In genomic region chr8:122550234-122550994, GRCm38 (mm10) we compare ENCODE assay signal across 8 mouse cellular contexts. TPM values are rescaled to one million over a fixed set of nuclear protein-coding genes. Genes with fewer than 3 reads are reported as not detected.
A peak's percentile ranks its signal among the peaks of the same experiment; 100 is the strongest.
DNase-seq lines count a peak whose midpoint lies in the region; ATAC-seq lines count a peak whose summit lies in the region.

No protein-coding gene starts in this region.

- 2% methylated on average over 52 of the region's 52 CpGs for WGBS in heart, embryonic 10.5 days
- 4% methylated on average over 52 of the region's 52 CpGs for WGBS in kidney, embryonic 15.5 days

- H3K9me3 ChIP-seq in heart, embryonic 10.5 days: no peaks in the 10 kb centered on the region
- H3K9me3 ChIP-seq in kidney, embryonic 15.5 days (replicated peaks): no peaks in the 10 kb centered on the region

- peak overlapping the region; percentile 85 for H3K4me3 ChIP-seq in brown adipose tissue, adult 24 weeks (ENCODE audit: insufficient read depth, low read depth, low read length)
- peak overlapping the region; percentile 88 for H3K4me3 ChIP-seq in heart, embryonic 10.5 days
- peak overlapping the region; percentile 64 for H3K4me3 ChIP-seq in kidney, embryonic 15.5 days (replicated peaks)

- H3K9ac ChIP-seq in kidney, embryonic 15.5 days: peak overlapping the region; percentile 69

- no peaks in the 10 kb centered on the region for H3K27me3 ChIP-seq in heart, embryonic 10.5 days (ENCODE audit: insufficient read depth, poor library complexity, severe bottlenecking)
- H3K27me3 ChIP-seq in kidney, embryonic 15.5 days: no peaks in the 10 kb centered on the region

- peaks cover 29% of the 10 kb centered on the region for H3K4me1 ChIP-seq in brown adipose tissue, adult 24 weeks (ENCODE audit: control insufficient read depth, insufficient read depth, insufficient read length, low read length)
- H3K4me1 ChIP-seq in heart, embryonic 10.5 days: peaks cover 66% of the 10 kb centered on the region
- H3K4me1 ChIP-seq in kidney, embryonic 15.5 days: peaks cover 60% of the 10 kb centered on the region

- H3K4me2 ChIP-seq in kidney, embryonic 15.5 days: peak overlapping the region; percentile 84

- no peaks in the 10 kb centered on the region; the same call in 1 of the 2 replicates for H3K36me3 ChIP-seq in heart, embryonic 10.5 days
- H3K36me3 ChIP-seq in kidney, embryonic 15.5 days: no peaks in the 10 kb centered on the region

- peak; percentile 53 for DNase-seq in ovary, postnatal 14 days (ENCODE audit: low spot score)
- no peak for DNase-seq in ovary, postnatal 10 days (ENCODE audit: low spot score)
- DNase-seq in heart, embryonic 10.5 days (ENCODE audit: low spot score): peak; percentile 77
- DNase-seq in lung, postnatal 4 days: peak; percentile 76 to 83
- DNase-seq in testis, postnatal 10 days (ENCODE audit: low spot score): peak; percentile 79
- DNase-seq in right cerebral cortex, postnatal 25 days: no peak

- ATAC-seq in kidney, embryonic 15.5 days (replicated peaks; ENCODE audit: low FRiP score): peak; percentile 38

- H3K27ac ChIP-seq in brown adipose tissue, adult 24 weeks (replicated peaks; ENCODE audit: low read depth, low read length): peak overlapping the region; percentile 83
- peak overlapping the region; percentile 98 for H3K27ac ChIP-seq in heart, embryonic 10.5 days
- peak overlapping the region; percentile 89 for H3K27ac ChIP-seq in kidney, embryonic 15.5 days

RNA-seq across cellular contexts. Expression of gene Piezo1, which starts 0.7 kb away (rescaled TPM):
- 14.7 and 20.4 TPM in 2 replicates for polyA plus RNA-seq in brown adipose tissue, adult 24 weeks (2012; ENCODE audit: insufficient read depth, insufficient read length, missing spikeins)
- 23.7 and 29.3 TPM in 2 replicates for polyA plus RNA-seq in heart, embryonic 10.5 days (2016; fragmentation: Nextera tagmentation; extraction: Ambion mirVana)
- 13.2 and 17.8 TPM in 2 replicates for polyA plus RNA-seq in kidney, embryonic 15.5 days (2015; fragmentation: Nextera tagmentation; extraction: Ambion mirVana)

RNA-seq across cellular contexts. Expression of gene Cdt1, which starts 17.4 kb away (rescaled TPM):
- 0.48 and 0.58 TPM in 2 replicates for polyA plus RNA-seq in brown adipose tissue, adult 24 weeks (2012; ENCODE audit: insufficient read depth, insufficient read length, missing spikeins)
- 47.6 TPM in 2 replicates for polyA plus RNA-seq in heart, embryonic 10.5 days (2016; fragmentation: Nextera tagmentation; extraction: Ambion mirVana)
- 40.8 and 50.4 TPM in 2 replicates for polyA plus RNA-seq in kidney, embryonic 15.5 days (2015; fragmentation: Nextera tagmentation; extraction: Ambion mirVana)

RNA-seq across cellular contexts. Expression of gene Aprt, which starts 26.3 kb away (rescaled TPM):
- polyA plus RNA-seq in brown adipose tissue, adult 24 weeks (2012; ENCODE audit: insufficient read depth, insufficient read length, missing spikeins): 17.3 and 19.4 TPM in 2 replicates
- polyA plus RNA-seq in heart, embryonic 10.5 days (2016; fragmentation: Nextera tagmentation; extraction: Ambion mirVana): 318 and 361 TPM in 2 replicates
- polyA plus RNA-seq in kidney, embryonic 15.5 days (2015; fragmentation: Nextera tagmentation; extraction: Ambion mirVana): 333 and 353 TPM in 2 replicates

Comparison
In these comparisons a context has a peak if more than half of its experiments do, and no peak if none do; other contexts are left out.
1. DNase-seq: peak in ovary, postnatal 14 days (single experiment), heart, embryonic 10.5 days (single experiment), lung, postnatal 4 days (2 of 2) and testis, postnatal 10 days (single experiment); none in ovary, postnatal 10 days (single experiment) and right cerebral cortex, postnatal 25 days (single experiment).
2. RNA of gene Cdt1, which starts 17.4 kb away (polyA plus RNA-seq): 40.8 to 50.4 TPM in kidney, embryonic 15.5 days and 47.6 TPM in heart, embryonic 10.5 days; 0.48 to 0.58 TPM in brown adipose tissue, adult 24 weeks; every median in the first group is over 10 times any median in the second.
3. RNA of gene Aprt, which starts 26.3 kb away (polyA plus RNA-seq): 318 to 361 TPM in heart, embryonic 10.5 days and 333 to 353 TPM in kidney, embryonic 15.5 days; 17.3 to 19.4 TPM in brown adipose tissue, adult 24 weeks; every median in the first group is over 10 times any median in the second.
4. Peak in every context shown above with its lines, with median percentiles within 50 percentile points of each other: H3K27ac ChIP-seq and H3K4me3 ChIP-seq.